Mouse (Mus musculus) heart, adult 9 months (tissue): ENCODE measurements at regions not wholly inside any gene's neighbourhood (a gene's known extent, or its start where the extent isn't known, plus 50 kb on each side); places are given as distances from the start of the nearest gene placed in this dataset.

Experiments
- DNase-seq, 2 experiments: peaks; one replicate each; pipeline ENCODE4 v3.0.0; 2022; ENCODE audit warnings: low spot score in 2 of 2

DNA sequence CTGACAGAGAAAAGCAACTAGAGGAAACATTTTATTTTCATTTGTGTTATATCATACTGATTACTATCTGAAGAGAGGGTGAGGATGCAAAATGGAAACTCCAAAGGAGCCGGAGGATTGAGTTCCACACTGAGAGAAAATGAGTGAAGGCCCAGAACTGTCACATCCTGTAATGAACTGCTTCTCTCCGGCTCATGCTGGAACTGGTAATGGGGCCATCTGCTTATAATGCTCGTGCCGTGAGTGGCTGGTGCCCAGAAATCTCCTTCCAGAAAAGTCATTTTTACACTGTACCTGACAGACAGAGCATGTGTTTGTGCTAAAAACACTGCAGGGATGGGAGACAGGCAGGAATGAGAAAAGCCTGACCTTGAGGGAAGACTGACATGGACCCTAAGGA, 483.5 kb upstream of the Pkdcc start:
- no peak for DNase-seq

DNA sequence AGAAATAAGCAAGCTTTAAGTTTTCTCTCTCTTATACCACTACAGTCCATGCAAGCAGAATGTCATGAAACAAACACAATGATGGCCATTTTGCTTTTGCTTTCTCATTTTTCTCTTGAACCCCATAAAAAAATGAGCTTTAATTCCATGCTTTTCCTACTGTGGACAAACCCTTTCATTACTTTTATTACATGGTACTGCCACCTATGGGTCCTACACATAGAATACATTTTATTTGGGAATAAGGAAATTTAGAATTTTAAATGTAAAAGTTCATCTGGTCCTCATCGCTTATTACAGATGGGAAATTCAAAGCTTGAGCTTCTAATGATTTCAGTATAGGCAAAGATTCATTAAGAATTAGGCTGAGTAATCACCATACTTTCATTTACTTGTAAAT, 472.6 kb upstream of the Pkdcc start:
- no peak for DNase-seq

DNA sequence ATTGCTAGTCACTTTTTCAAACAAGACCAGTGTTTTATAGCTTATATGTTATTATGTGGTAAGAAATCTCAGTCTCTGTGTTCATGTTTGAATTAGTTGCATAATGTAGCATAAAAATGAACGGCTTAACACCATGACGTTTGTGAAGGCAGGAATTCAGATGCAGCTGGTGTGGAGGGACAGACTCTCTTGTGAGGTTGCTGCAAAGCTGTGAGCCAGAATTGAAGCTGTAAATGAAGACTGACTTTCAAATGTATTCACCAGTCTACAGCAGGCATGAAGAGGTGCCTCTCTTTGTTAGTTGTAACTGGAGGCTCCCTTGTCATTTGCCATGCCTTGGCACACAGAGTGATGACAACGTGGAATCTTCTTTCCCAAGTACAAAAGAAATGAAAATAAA, 457.7 kb upstream of the Pkdcc start:
- no peak for DNase-seq

DNA sequence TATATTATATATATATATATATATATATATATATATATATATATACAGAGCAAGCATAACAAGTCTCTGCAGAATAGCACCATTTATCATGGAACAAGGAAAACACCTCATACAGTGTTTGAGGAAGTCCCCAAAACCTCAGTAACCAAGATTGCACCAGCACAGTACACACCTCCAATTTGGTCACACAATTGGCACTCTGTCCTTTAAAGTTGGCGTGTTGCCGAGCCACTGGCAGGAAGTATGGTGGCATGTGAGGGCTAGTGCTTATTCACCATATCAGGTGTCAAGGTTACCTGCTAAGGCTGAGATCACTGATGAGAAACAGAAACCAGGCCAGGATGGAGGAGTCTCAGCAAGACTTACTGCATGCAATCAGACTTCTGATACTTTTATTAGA, 436.0 kb upstream of the Pkdcc start:
- peak; percentile 17 to 32 for DNase-seq

DNA sequence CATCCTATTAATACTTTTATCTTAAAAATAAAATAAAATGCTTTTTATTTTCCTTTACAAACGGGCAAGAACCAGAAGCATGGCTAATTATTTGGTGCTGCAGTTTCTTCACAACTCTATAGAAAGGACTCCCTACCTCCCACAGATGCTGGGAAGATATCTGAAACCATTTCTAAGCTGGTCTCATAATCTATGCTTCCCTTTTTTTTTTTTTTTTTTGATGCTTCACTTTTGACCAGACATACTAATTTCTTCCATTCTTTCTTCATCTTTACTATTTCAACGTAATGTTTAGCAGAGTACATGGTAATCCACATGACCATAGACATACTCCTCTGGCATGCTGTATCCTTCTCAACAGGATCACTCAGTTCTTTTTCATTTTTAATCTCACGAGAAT, 393.0 kb upstream of the Pkdcc start:
- DNase-seq, result no peak

DNA sequence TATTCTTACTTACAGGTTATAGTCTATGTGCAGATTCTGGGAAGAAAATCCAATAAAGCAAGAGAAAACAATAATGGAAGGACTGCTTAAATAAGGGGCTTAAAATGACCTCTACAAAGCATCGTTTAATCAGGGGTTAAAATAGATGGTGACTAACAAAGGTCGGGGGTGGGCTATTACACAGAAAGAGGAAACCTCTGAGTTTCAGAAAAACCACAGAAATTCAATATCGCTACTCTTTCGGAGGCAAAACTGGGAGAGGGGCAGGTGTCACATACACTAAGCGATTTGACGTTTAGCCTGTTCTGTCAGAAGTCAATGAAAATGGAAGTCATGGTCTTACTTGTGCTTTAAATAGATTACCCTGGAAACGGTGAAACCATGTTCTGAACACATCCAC, 391.0 kb upstream of the Pkdcc start:
- DNase-seq, result no peak

DNA sequence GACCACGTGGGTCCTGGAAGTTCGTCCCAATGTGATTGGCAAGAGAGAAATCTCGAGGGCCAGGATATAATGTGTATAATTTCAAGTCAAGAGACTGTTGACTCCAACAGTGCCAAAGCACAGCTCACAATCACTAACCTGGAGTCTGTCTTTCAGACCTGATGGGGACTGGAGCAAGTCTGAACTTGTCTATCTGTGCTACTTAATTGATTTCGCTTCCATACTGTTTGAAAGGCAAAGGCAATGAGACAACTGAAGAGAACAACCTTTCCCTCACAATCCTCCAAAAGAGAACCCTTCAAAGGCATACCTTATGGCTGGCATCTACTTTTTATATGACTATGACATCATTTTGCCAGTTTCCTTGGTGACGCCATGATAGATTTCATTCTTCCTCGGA, 390.5 kb upstream of the Pkdcc start:
- DNase-seq, result no peak

DNA sequence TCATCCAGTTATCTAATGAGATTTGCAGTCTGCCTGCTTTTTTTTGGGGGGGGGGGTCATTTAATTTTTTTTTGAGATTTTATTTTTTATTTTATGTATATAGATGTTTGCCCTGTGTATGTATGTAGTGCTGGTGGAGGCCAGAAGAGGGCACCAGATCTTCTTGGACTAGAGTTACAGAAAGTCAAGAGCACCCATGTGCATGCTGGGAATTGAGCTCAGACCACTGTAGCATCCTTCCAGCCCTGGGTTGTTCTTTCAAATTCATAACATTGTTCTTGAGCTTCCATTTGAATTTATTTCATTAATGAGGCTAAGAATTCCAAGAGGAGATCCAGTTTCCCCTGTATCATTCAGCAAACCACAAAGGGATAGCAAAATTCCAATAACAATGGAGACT, 387.9 kb upstream of the Pkdcc start:
- no peak for DNase-seq

DNA sequence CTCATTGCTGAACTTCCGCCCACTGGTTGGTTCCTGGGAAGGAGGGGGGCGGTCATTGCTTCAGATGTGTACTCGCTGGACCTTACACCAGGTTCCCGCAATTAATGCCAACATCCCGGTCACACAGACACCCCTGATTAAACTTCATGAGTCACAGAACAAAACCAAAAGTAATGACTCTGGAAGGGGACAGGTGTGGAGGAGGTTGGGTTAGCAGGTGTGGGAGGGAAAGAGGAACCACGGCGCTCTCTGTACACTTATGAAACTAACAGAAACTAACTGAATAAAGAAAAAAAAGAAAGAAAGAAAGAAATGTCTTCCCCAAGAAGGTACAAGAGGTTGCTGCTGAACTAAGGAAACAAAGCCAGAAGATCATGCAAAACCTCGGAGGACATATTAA, 387.3 kb upstream of the Pkdcc start:
- DNase-seq, result no peak

DNA sequence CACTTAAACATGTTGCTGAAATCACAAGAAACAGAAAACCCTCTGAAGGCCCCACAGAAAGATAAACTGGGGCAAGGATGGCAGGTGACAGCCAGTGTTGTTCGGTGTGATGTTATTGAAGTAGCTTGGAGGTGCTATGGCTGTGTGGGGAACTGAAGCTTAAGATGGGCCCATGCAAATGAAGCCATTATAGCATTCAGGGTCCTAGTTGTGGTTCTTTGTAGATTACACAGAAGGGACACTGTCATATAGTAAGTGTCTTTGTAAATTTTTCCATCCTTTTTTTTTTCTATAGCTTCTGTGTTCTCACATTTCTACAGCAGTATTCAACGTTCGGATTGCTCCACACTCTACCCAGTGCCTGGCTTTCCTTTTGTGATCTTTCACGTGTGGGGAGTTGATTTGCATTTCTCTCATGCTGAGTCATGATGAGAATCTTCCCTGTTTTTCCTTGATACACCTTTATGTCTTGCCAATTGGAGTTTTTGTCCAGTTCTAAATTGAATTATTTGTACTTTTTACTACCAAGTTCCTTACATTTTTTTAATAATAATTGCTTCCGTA, 386.6 kb upstream of the Pkdcc start:
- DNase-seq, result no peak

DNA sequence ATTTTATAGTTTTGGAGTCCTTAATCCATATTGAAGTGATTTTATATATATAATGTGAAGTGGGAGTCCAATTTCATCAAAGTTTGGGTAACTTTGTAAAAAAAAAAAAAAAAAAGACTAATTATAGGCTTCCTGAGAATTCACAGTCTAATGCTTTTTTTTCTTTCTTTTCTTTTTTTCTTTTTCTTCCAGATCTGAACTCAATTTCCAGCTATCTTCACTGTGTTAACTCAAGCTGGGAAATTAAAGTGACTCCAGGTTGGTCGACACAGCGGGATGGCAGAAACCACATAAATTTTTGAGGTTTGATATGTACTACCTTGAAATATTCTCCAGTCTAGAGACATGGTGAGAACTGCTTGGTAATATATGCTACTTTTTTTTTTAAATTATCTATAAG, 385.7 kb upstream of the Pkdcc start:
- DNase-seq, result no peak

DNA sequence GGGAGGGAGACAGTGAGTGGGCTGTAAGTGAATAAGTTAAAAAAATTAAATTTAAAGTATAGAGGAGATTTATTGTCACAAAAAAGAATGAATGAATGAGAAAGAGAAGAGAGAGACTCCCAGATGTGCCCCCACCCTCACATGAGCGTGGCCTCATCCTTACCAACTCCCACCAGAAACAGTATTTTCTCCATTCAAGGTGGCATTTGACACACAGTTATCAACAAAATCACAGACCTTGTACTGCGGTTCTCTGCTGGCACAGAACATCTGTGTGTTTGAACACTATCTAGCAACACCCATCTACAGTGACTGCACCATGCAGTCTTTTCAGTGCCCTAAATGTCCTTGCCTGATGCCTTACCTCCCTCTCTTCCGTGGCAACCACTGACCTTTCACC, 380.9 kb upstream of the Pkdcc start:
- DNase-seq, result no peak

DNA sequence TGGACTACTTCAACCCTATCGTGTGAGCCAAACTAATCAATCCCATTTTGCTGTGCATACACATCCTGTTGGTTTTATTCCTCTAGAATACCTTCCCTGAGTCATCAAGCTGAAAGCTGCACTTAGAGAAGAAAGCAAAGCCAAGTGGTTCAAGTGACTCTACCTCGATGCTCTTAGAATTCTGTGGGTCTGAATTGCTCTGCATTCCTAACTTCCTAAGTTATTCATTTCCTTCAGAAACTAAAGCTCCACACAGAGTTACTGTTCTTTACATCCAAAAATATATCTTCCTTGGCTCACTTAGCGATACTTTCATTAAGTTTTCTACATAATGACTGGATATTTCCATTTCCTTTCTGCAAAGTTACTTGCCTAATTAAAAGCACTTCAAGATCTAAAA, 379.0 kb upstream of the Pkdcc start:
- no peak for DNase-seq

DNA sequence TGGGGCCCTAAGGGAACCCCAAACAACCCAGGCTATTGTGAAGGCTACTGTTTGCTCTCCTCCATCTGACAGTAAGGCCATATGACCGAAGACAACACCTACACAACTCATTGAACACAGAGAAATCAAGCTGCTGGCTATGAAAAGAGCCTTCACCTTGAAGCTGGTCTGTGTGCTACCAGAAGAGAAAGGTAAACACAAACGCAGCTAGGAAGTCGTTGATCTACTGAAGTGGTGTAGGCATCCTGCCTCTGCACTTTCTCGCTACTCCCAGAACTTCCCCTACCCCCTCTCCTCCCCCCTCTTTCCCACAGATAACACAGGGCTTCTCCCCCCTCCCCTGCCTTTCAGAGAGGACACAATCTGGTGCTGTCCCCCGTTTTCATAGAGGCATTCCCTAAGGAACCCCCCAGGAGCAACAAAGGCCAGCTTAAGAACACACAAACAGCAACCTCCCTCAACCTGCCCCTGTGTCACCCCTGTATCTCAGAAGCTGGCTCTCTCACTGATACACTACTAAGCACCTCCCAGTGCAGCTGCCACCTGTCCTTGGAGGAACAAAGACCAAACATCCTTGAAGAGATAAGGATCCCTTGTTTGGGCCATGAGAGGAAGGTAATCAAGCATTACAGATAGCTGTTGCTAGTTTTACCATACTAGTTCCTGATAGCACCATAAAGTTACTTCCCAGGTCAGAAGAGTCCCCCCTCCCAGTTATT, 368.2 kb upstream of the Pkdcc start:
- DNase-seq, result no peak

DNA sequence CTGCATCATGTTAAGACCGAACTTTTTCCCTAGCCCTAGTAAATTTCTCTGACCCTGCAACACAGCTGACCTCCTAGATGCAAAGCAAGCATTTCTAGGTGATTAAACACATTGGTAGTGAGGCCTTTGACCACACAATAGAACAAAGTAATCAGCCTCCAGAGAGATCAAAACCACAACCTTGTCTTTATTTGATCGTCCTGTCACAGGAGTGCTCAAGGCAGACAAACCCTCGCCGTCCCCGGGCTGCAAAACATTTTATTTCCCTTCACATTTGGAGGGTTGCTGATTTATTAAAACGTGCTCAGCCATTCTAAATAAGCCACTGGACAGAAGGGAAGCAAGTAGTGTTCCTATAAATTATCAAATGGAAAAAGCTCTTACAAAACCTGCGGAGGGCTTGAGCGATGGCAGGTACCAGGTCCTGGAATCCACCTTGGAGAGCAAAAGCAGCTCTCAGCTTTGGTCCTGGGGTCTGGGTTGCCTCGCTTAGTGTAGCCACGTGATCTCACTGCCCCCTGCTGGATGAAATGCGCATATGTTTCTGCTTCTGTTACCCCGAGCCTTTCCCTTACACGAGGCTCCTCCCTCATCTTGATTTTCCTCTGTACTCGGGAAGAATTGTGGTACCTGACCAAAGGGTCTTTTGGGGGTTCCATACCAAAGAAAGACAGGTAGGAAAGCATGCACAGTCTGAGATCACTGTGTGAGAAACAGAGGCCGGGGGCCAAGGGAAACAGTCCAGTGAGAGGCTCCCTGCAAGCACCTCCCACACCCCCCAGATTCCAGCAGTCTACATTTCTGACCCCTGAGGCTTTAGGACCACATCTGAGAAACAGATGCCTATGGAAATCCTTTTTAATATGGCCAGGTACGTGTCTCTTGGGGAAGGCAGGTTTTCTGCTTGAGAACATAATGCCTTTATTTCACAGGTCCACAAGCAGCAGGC, 357.6 kb upstream of the Pkdcc start:
- DNase-seq, result peak; percentile 24 to 33

DNA sequence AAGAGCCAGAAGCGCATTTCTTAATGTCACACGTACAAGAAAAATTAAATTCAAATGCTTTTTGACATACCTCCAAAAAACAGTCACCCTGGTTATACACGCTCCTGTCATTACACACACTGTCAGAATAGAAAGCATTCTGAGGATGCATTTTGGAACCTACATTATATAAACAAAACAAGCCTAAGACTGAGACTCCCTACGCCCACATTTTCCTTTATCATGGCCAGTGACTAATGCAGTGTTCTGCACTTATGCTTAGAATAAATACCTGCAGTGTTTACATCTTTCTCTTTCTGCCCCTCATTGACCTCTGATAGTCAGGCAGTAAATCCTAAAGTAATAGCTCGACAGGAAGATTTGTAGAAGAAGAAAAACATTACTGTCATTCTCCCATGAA, 354.7 kb upstream of the Pkdcc start:
- DNase-seq, result no peak

DNA sequence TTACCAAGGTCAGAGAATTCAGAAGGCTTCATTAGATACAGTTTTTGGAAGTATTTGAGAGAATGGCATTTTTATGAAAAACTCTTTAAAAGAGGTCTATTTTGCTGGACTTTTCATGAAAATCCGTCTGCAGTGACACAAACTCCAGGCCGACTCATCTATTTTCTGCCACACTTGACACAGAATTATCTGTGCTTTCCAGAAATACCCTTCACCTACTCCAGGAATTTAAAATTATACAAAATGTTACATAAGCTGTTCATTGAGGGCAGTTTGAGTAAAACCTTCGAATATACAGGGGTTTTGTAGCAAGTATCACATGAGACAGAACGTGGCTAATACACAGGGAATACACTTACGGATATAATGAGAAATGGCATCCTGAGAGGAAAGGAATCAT, 354.1 kb upstream of the Pkdcc start:
- DNase-seq, result no peak

DNA sequence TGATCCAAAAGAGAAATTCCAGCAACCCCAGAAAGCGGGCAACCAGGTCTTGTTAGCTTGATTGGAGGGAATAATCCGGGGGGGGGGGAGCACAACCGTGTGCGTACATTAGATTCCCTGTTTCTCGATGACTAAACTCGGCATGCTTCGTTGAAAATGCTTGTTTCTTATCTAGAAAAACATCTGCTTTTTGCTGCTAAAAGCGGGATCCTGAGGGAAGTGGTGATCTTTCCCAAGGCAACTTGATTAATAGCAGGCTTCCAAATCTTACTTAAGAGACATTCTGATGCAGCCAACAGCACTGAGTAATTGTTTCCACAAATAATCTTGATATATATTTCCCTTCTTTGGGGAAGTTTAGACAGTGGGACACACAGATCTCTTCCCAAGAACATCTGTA, 338.0 kb upstream of the Pkdcc start:
- DNase-seq, result no peak

DNA sequence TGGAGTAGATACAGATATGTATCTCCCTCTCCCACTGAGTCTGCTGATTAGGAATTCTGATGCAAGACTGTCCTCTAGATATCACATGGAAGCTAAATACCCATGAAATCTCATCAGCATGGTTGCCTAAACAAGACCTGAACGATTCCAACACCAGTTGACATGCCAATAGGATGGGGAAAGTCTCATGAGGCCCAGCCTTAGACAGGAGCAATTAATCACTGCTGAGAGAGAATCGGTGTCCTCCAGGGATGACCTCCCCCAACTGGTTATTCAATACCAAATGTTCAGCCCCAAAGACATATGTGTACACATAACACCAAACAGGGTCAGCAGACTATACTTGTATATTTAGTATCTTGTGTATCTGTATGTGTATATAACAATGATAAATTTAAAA, 314.5 kb upstream of the Pkdcc start:
- no peak for DNase-seq

DNA sequence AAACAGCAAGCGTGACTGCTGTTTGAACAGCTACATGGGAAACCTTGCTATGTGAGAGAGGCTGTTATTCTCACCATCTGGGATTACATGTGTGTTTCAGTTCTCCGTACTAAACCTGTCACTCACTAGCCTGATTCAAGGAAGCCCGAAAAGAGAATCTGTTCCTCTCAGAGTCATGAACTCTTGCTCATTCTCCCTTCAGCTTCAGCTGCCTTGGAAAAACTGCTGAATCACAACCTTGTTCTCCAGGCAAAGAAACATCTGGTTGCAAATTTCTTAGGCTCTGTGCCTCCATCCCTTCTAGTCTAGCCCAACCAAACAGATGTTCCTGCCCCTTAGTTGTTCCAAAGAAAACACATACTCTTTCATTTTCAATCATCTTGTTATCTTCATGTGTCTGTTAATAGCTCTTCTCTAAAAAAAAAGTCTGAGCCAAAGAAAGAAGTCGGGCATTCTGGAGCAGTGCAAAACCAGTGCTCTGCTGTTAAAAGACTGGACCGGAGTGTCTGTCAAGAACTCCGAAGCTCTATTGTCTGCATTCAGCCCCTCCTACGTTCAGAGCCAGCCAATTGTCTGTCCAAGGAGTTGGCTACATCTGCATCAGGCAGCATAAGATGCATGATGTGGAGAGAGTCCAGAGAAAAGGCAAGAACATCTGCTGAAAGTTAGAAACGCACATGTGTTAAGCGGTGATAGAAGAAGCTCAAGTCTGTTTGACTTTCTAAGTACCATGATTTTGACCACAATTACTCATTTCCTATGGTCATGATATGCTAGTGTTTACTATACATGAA, 313.8 kb upstream of the Pkdcc start:
- DNase-seq, result peak; percentile 41 to 51

DNA sequence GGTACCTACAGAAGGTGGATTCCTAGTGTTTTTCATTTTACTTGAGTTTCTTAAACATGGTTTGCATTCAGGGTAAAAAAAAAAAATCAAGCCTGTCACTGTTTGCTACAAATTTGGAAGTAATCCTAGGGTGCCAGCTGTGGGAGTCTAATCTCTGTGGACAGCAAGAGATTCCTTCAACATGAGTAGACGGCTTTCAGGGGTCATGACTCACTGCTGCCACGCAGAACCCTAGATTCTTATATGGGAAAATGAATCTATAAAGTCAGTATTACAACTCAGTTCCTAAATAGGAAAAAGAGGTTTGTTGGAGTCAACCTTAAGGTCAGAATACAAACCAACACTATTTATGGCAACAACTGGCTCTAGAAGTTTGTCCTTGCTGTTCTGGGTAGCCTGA, 310.1 kb upstream of the Pkdcc start:
- no peak for DNase-seq

DNA sequence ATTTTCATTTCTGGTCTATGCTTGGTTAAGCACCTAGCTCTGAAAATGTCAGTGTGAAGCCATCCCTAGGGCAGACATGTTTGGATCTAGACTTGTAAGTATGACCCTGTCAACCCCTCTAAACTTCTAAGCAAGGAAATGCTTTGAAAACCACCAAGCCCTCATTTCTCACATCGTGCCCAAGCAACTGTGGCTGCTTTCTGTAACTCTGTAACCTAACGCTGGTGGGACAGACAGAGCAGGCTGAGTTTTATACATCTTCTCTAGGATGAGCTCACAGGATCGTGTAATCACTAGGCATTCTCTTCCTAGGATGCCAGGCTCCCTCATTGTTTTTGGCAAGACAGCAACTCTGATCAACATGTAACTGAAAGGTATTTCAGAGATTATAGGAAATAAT, 309.6 kb upstream of the Pkdcc start:
- DNase-seq, result no peak
